Mouse (Mus musculus) kidney, postnatal 0 days (tissue): ENCODE data around the gene Zmynd8. TPM values are rescaled to one million over a fixed set of nuclear protein-coding genes. Genes with fewer than 3 reads are reported as not detected.

ENCODE experiments used
- ATAC-seq: fragments of 200-750 bp; cut with Nextera tagmentation; replicated peaks from 2 replicates; pipeline ENCODE4 v1.8.0; 2017; ENCODE audit warnings: low read depth, moderate number of reproducible peaks, moderate TSS enrichment, moderate library complexity; ENCODE audit not compliant: low FRiP score
- DNase-seq: peaks from one replicate; pipeline ENCODE4 v3.0.0-alpha.2; 2016; ENCODE audit warnings: low spot score
- H3K27ac ChIP-seq: fragments of 300-500 bp; sonication (generic); 2 replicates; pipeline ENCODE4 v1.5.1; 2014; ENCODE audit warnings: mild to moderate bottlenecking
- H3K27me3 ChIP-seq: fragments of 300-500 bp; sonication (generic); 2 replicates; pipeline ENCODE4 v1.6.1; 2014; ENCODE audit warnings: low read length, mixed read lengths; ENCODE audit not compliant: insufficient read depth
- H3K36me3 ChIP-seq: fragments of 300-500 bp; sonication (generic); 2 replicates; pipeline ENCODE4 v1.6.1; 2014; ENCODE audit warnings: low read length, mixed read lengths; ENCODE audit not compliant: insufficient read depth
- H3K4me1 ChIP-seq: fragments of 300-500 bp; sonication (generic); replicated peaks from 2 replicates; pipeline ENCODE4 v1.6.1; 2014; ENCODE audit warnings: antibody characterized with exemption, low read length, mixed read lengths; ENCODE audit not compliant: insufficient read depth
- H3K4me2 ChIP-seq: fragments of 300-500 bp; sonication (generic); 2 replicates; pipeline ENCODE4 v1.6.1; 2014; ENCODE audit warnings: mild to moderate bottlenecking, low read length, moderate library complexity, mixed read lengths
- H3K4me3 ChIP-seq: fragments of 300-500 bp; sonication (generic); replicated peaks from 2 replicates; pipeline ENCODE4 v1.5.1; 2014; ENCODE audit warnings: low read depth, low read length
- H3K9ac ChIP-seq: fragments of 300-500 bp; sonication (generic); 2 replicates; pipeline ENCODE4 v1.6.1; 2014; ENCODE audit warnings: low read depth, low read length
- H3K9me3 ChIP-seq: fragments of 300-500 bp; sonication (generic); replicated peaks from 2 replicates; pipeline ENCODE4 v1.6.1; 2016; ENCODE audit warnings: low read length, inconsistent platforms, mixed read lengths
- CTCF ChIP-seq: IDR thresholded peaks from 2 replicates; pipeline ENCODE4 v1.5.1; 2016; ENCODE audit warnings: antibody characterized with exemption, low read depth, mild to moderate bottlenecking, moderate library complexity
- WGBS: fragments of 180-500 bp; shearing (Covaris S2); extraction: QIAGEN DNeasy Blood & Tissue Kit; methylation state at CpG from one replicate; pipeline ENCODE4 v1.1.7; 2014; 5-methylcytosine and 5-hydroxymethylcytosine counted together
- polyA plus RNA-seq: library from polyadenylated mRNA; unstranded; fragments of >200 nt; fragmentation: Nextera tagmentation; extraction: Ambion mirVana; gene quantifications from 2 replicates; pipeline ENCODE4 v1.2.1, GENCODE M21; 2015

Gene Zmynd8
- 39.6 and 41.7 TPM in 2 replicates for polyA plus RNA-seq

- Histone ChIP-seq H3K4me2 (no peak within 1 kb of the TSS), H3K27me3 (no peaks in the 10 kb centered on the region), H3K36me3 (no peaks in the 10 kb centered on the region), H3K9me3 (no peaks in the 10 kb centered on the region), H3K27ac (peak within 1 kb of the TSS; percentile 94; the same call in 1 of the 2 replicates), H3K9ac (no peak within 1 kb of the TSS), H3K4me3 (no peak within 1 kb of the TSS), H3K4me1 (peaks cover 18% of the 10 kb centered on the region)
- no peak for TF ChIP-seq CTCF
- DNase-seq (no peak), ATAC-seq (no peak)
- WGBS = 66% methylated on average over 23 of the region's 23 CpGs
These were observed at the start of gene Zmynd8 for GRCm38 (mm10) chr2:165898202-165899194. Zmynd8 (minus strand) TSS chr2:165899016.

- WGBS = 58% methylated on average over 1 of the region's 1 CpGs
- Histone ChIP-seq H3K27ac (no peak overlapping the region), H3K4me2 (no peak overlapping the region), H3K27me3 (no peaks in the 10 kb centered on the region), H3K9me3 (no peaks in the 10 kb centered on the region), H3K9ac (no peak overlapping the region), H3K4me1 (no peaks in the 10 kb centered on the region), H3K4me3 (no peak overlapping the region), H3K36me3 (no peaks in the 10 kb centered on the region)
- DNase-seq = no peak
- ATAC-seq = no peak
- no peak for TF ChIP-seq CTCF
These were observed 49.2 kb upstream of the Zmynd8 start for GRCm38 (mm10) chr2:165948007-165948406.

DNA sequence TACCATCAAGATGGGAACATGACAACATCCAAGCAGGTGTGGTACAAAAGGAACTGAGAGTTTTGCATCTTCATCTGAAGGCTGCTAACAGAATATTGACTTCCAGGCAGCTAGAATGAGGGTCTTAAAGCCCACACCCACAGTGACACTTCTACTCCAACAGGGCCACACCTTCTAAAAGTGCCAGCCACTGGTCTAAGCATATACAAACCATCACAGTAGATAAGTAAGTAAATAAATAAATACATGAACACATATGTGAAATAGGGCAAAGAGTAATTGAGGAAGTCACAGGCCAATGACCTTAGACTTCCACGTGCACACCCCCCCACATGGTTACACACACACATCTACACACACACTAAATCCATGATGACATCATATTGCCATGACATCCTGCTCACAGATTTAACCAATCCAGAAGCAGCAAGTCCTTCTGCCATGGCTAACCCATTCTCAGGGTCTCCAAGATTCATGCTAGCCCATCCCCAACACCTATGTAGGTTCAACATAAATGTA lies 47.3 kb upstream of the Zmynd8 start:
- Histone ChIP-seq H3K9ac (no peak overlapping the region), H3K4me1 (no peaks in the 10 kb centered on the region), H3K27ac (no peak overlapping the region), H3K36me3 (no peaks in the 10 kb centered on the region), H3K9me3 (no peaks in the 10 kb centered on the region), H3K27me3 (no peaks in the 10 kb centered on the region), H3K4me3 (no peak overlapping the region), H3K4me2 (no peak overlapping the region)
- ATAC-seq (no peak), DNase-seq (no peak)
- TF ChIP-seq CTCF = no peak
- WGBS = 84% methylated on average over 1 of the region's 1 CpGs

DNA sequence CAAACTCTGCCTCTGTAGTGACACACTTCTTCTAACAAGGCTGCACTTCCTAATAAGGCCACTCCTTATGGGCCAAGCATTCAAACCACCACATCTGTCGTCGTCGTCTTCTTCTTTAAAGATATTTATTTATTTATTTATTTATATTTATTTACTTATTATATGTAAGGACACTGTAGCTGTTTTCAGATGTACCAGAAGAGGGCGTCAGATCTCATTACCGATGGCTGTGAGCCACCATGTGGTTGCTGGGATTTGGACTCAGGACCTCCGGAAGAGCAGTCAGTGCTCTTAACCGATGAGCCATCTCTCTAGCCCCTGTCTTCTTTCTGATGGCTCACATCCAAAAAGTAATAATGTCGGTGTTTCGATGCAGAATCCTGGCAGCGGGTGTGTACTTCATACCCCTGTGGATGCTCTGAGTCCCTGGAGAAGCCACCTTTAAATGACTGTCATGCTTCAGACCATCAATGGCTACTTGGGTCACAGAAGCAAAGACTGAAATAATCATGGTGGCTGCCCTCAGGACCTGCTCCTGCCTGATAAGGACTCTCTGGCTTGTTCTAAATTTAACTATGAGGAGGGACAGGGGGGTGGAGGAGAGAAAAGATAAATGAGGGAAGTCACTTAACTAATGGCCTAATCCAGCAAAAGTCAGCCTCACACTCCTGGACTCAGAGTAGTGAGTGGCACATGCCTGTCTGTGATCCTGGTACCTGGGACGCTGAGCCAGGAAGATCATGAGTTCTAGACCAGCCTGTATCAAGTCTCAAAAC lies 45.9 kb upstream of the Zmynd8 start:
- no peak overlapping the region for H3K9ac ChIP-seq
- H3K4me2 ChIP-seq = no peak overlapping the region
- 77% methylated on average over 11 of the region's 11 CpGs for WGBS
- no peak overlapping the region for H3K4me3 ChIP-seq
- TF ChIP-seq CTCF = peak; percentile 19; the same call in 1 of the 2 replicates
- no peak overlapping the region for H3K27ac ChIP-seq
- no peaks in the 10 kb centered on the region for H3K9me3 ChIP-seq
- no peaks in the 10 kb centered on the region for H3K4me1 ChIP-seq
- H3K36me3 ChIP-seq = no peaks in the 10 kb centered on the region
- DNase-seq (no peak), ATAC-seq (no peak)
- H3K27me3 ChIP-seq = no peaks in the 10 kb centered on the region

DNA sequence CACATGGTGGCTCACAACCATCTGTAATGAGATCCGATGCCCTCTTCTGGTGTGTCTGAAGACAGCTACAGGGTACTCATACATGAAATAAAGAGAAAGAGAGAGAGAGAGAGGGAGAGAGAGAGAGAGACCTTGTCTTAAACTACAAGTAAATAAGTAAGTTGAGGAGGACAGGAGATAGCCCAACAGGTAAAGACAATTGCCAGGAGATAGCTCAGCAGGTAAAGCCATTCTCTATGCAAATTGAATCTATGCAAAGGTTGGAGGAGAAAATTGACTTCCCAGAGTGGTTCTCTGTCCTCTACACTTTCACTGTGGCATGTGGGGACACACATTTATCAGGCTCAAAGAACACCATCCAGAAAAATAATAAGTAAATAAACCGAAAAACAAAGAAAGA lies 44.3 kb upstream of the Zmynd8 start:
- WGBS = 94% methylated on average over 2 of the region's 2 CpGs
- Histone ChIP-seq H3K4me1 (no peaks in the 10 kb centered on the region), H3K36me3 (no peaks in the 10 kb centered on the region)

GRCm38 (mm10) chr2:165936106-165936505 lies 37.3 kb upstream of the Zmynd8 start:
- ATAC-seq (no peak), DNase-seq (peak; percentile 76)
- H3K4me2 ChIP-seq = no peak overlapping the region
- TF ChIP-seq CTCF = no peak
- no peaks in the 10 kb centered on the region for H3K36me3 ChIP-seq
- no peaks in the 10 kb centered on the region for H3K4me1 ChIP-seq
- H3K9ac ChIP-seq = no peak overlapping the region
- no peaks in the 10 kb centered on the region for H3K9me3 ChIP-seq
- 42% methylated on average over 12 of the region's 12 CpGs for WGBS
- peak overlapping the region; percentile 57; the same call in 1 of the 2 replicates for H3K27ac ChIP-seq
- H3K4me3 ChIP-seq = no peak overlapping the region
- H3K27me3 ChIP-seq = no peaks in the 10 kb centered on the region

More for the DNA sequence above, 44.3 kb upstream of the Zmynd8 start:
- DNase-seq (no peak), ATAC-seq (no peak)
- Histone ChIP-seq H3K4me3 (no peak overlapping the region), H3K9ac (no peak overlapping the region), H3K27me3 (no peaks in the 10 kb centered on the region), H3K27ac (no peak overlapping the region), H3K9me3 (no peaks in the 10 kb centered on the region), H3K4me2 (no peak overlapping the region)
- no peak for TF ChIP-seq CTCF
